Mouse (Mus musculus): ENCODE measurements around the gene Rbks. TPM values are rescaled to one million over a fixed set of nuclear protein-coding genes. Genes with fewer than 3 reads are reported as not detected.
"Not testable (repeated sequence)": the region's sequence is repeated elsewhere in the genome, so short reads cannot be mapped to it uniquely, and the experiment has no call there.

Rbks gene
- polyA plus RNA-seq, 1 experiment from 2014 or later, result 1.7 TPM

GRCm38 (mm10) chr5:31589711-31590319, 107.6 kb downstream of the Rbks start:
- 70% methylated on average over 14 of the region's 14 CpGs for WGBS
- H3K27ac ChIP-seq, result no peak overlapping the region
- ATAC-seq (ENCODE audit: low FRiP score), result no peak

GRCm38 (mm10) chr5:31588672-31589071, 108.8 kb downstream of the Rbks start:
- not testable (repeated sequence) for H3K9me3 ChIP-seq; H3K36me3 ChIP-seq (replicated peaks); ATAC-seq (ENCODE audit: low FRiP score); H3K4me2 ChIP-seq; H3K9ac ChIP-seq; H3K4me1 ChIP-seq; H3K27ac ChIP-seq; H3K27me3 ChIP-seq; H3K4me3 ChIP-seq (replicated peaks)
- 83% methylated on average over 8 of the region's 8 CpGs for WGBS

More at GRCm38 (mm10) chr5:31589711-31590319, 107.6 kb downstream of the Rbks start:
- no peaks in the 10 kb centered on the region for H3K27me3 ChIP-seq
- no peaks in the 10 kb centered on the region for H3K9me3 ChIP-seq
- no peak overlapping the region for H3K4me3 ChIP-seq (replicated peaks)
- no peak overlapping the region for H3K4me2 ChIP-seq
- no peak overlapping the region for H3K9ac ChIP-seq
- peaks cover 2% of the 10 kb centered on the region; the same call in 1 of the 2 replicates for H3K4me1 ChIP-seq
- H3K36me3 ChIP-seq (replicated peaks), result no peaks in the 10 kb centered on the region

- peaks cover 2% of the 10 kb centered on the region; the same call in 1 of the 2 replicates for H3K4me1 ChIP-seq
- 80% methylated on average over 2 of the region's 2 CpGs for WGBS
- H3K27me3 ChIP-seq, result no peaks in the 10 kb centered on the region
- H3K4me2 ChIP-seq, result no peak overlapping the region
- H3K9me3 ChIP-seq, result no peaks in the 10 kb centered on the region
- H3K9ac ChIP-seq, result no peak overlapping the region
- no peak overlapping the region for H3K4me3 ChIP-seq (replicated peaks)
- ATAC-seq (ENCODE audit: low FRiP score), result no peak
- H3K27ac ChIP-seq, result no peak overlapping the region
- H3K36me3 ChIP-seq (replicated peaks), result no peaks in the 10 kb centered on the region
Observed at GRCm38 (mm10) chr5:31588016-31588415, 109.4 kb downstream of the Rbks start.

GRCm38 (mm10) chr5:31585526-31585925, 111.9 kb downstream of the Rbks start:
- Histone ChIP-seq H3K9me3 (no peaks in the 10 kb centered on the region), H3K27ac (no peak overlapping the region), H3K9ac (no peak overlapping the region), H3K27me3 (no peaks in the 10 kb centered on the region), H3K36me3 (replicated peaks) (no peaks in the 10 kb centered on the region), H3K4me2 (no peak overlapping the region), H3K4me3 (replicated peaks) (no peak overlapping the region), H3K4me1 (peaks cover 2% of the 10 kb centered on the region; the same call in 1 of the 2 replicates)
- ATAC-seq (ENCODE audit: low FRiP score), result no peak
- 91% methylated on average over 4 of the region's 4 CpGs for WGBS

- H3K4me1 ChIP-seq, result no peaks in the 10 kb centered on the region
- H3K4me2 ChIP-seq, result no peak overlapping the region
- WGBS, result 86% methylated on average over 2 of the region's 2 CpGs
- no peak overlapping the region for H3K27ac ChIP-seq
- H3K9me3 ChIP-seq, result no peaks in the 10 kb centered on the region
- no peak for ATAC-seq (ENCODE audit: low FRiP score)
- no peaks in the 10 kb centered on the region for H3K36me3 ChIP-seq (replicated peaks)
- no peaks in the 10 kb centered on the region for H3K27me3 ChIP-seq
- no peak overlapping the region for H3K4me3 ChIP-seq (replicated peaks)
- no peak overlapping the region for H3K9ac ChIP-seq
Observed at GRCm38 (mm10) chr5:31583261-31583660, 114.2 kb downstream of the Rbks start.

- no peaks in the 10 kb centered on the region for H3K27me3 ChIP-seq
- no peaks in the 10 kb centered on the region for H3K9me3 ChIP-seq
- no peak overlapping the region for H3K9ac ChIP-seq
- ATAC-seq (ENCODE audit: low FRiP score), result no peak
- WGBS, result 83% methylated on average over 3 of the region's 3 CpGs
- H3K27ac ChIP-seq, result no peak overlapping the region
- H3K36me3 ChIP-seq (replicated peaks), result no peaks in the 10 kb centered on the region
- H3K4me3 ChIP-seq (replicated peaks), result no peak overlapping the region
- no peak overlapping the region for H3K4me2 ChIP-seq
- no peaks in the 10 kb centered on the region for H3K4me1 ChIP-seq
Observed at GRCm38 (mm10) chr5:31581932-31582331, 115.5 kb downstream of the Rbks start.

GRCm38 (mm10) chr5:31581263-31581662, 116.2 kb downstream of the Rbks start:
- no peaks in the 10 kb centered on the region for H3K36me3 ChIP-seq (replicated peaks)
- no peak overlapping the region for H3K27ac ChIP-seq
- no peak overlapping the region for H3K9ac ChIP-seq
- no peaks in the 10 kb centered on the region for H3K27me3 ChIP-seq
- no peaks in the 10 kb centered on the region for H3K9me3 ChIP-seq
- no peak for ATAC-seq (ENCODE audit: low FRiP score)
- no peak overlapping the region for H3K4me3 ChIP-seq (replicated peaks)
- no peaks in the 10 kb centered on the region for H3K4me1 ChIP-seq
- no peak overlapping the region for H3K4me2 ChIP-seq
- 81% methylated on average over 6 of the region's 6 CpGs for WGBS

GRCm38 (mm10) chr5:31576539-31576975, 120.9 kb downstream of the Rbks start:
- Histone ChIP-seq H3K9ac (no peak overlapping the region), H3K27ac (no peak overlapping the region), H3K36me3 (replicated peaks) (no peaks in the 10 kb centered on the region), H3K9me3 (no peaks in the 10 kb centered on the region), H3K4me3 (replicated peaks) (no peak overlapping the region), H3K4me1 (no peaks in the 10 kb centered on the region), H3K4me2 (no peak overlapping the region), H3K27me3 (no peaks in the 10 kb centered on the region)
- WGBS, result 83% methylated on average over 6 of the region's 7 CpGs
- ATAC-seq (ENCODE audit: low FRiP score), result no peak

Small RNA genes lying within 50 kb of the gene (microRNA-seq; reads per million reads assigned to microRNA genes)
- gene Mir3473e, result not detected

Other genes with a start within 250 kb of the Rbks start
- gene Zfp512, start 245.2 kb downstream of the Rbks start, polyA plus RNA-seq (2016; fragmentation: Nextera tagmentation; extraction: Ambion mirVana), result 93.9 and 100 TPM in 2 replicates
- not detected in 2 replicates for gene 4930548H24Rik, start 211.9 kb downstream of the Rbks start, polyA plus RNA-seq (2016; fragmentation: Nextera tagmentation; extraction: Ambion mirVana)
- gene Gpn1, start 202.9 kb downstream of the Rbks start, polyA plus RNA-seq (2016; fragmentation: Nextera tagmentation; extraction: Ambion mirVana), result 78.7 and 79.3 TPM in 2 replicates
- gene Slc4a1ap, start 170.6 kb downstream of the Rbks start, polyA plus RNA-seq (2016; fragmentation: Nextera tagmentation; extraction: Ambion mirVana), result 33.6 and 34.0 TPM in 2 replicates
- gene Supt7l, start 169.8 kb downstream of the Rbks start, polyA plus RNA-seq (2016; fragmentation: Nextera tagmentation; extraction: Ambion mirVana), result 29.8 and 30.1 TPM in 2 replicates
- 217 and 231 TPM in 2 replicates for gene Mrpl33, start 100.7 kb downstream of the Rbks start, polyA plus RNA-seq (2016; fragmentation: Nextera tagmentation; extraction: Ambion mirVana)
- 47.2 and 50.4 TPM in 2 replicates for gene Babam2, start 57 bp upstream of the Rbks start, polyA plus RNA-seq (2016; fragmentation: Nextera tagmentation; extraction: Ambion mirVana)

Data from forebrain, embryonic 12.5 days (tissue).